Mouse (Mus musculus) heart, postnatal 10 days (tissue): Measurements from ENCODE around the gene Mettl6. TPM values are rescaled to one million over a fixed set of nuclear protein-coding genes. Genes with fewer than 3 reads are reported as not detected.
A peak's percentile ranks its signal among the peaks of the same experiment; 100 is the strongest.

Experiments used
- DNase-seq, 2 experiments: peaks; one replicate each; pipeline ENCODE4 v3.0.0; 2021
- intact Hi-C: fragments of 180-260 bp; cut with DNase I; formaldehyde crosslinking; loops from one replicate; pipeline ENCODE4 v1.15.1; 2025
- total RNA-seq, 2 experiments: library from RNA; stranded (reverse); gene quantifications; 2 replicates each; pipeline ENCODE4 v1.2.3; 2021

Mettl6 gene
- total RNA-seq, 2 experiments from 2014 or later = 14.3 to 15.8 TPM

DNA sequence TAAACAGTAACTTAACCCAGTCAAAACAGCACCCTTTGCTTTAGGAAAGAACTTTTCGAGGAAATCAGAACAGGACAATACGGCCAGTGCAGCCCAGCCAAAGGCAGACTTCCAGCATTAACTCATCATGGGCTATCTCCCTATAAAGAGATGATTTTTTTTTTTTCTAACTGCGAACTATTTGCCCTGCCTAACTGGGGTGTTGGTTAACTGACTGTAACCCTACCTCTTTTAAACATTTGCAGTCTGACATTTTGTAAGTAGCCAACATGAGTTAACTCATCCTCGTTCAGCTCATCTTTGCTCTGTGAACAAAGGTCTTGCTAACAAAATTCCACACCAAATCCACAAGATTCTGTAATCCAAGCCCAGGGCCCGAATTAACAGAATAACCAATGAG, 60.4 kb downstream of the Mettl6 start:
- no peak for DNase-seq
- intact Hi-C loops = loop anchor here (2.0 kb wide), 1 partner anchor 18 kb away; no protein-coding TSS in a partner anchor

DNA sequence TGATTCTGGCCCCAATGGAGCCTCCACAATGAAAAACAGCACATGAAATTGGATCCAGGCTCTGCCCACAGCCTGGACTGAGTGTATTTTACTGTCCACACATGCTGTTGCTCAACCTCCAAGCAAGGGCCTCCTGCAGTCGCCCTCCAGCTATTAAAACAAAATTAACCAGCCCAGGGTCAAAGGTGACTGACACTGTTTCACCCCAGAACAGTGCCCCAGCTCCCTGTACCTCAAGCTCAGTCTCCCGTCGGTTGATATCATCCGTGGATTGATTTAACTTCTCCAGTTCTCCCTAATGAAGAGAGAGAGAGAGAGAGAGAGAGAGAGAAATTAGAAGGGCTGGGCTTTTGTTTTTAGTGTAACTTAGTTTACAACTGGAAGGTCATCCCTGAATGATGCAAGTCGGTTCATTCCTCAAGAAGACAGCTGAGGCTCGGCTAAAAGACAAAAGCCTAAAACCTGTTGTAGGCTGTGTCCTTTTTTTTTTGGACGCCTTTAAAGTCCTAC, 60.9 kb downstream of the Mettl6 start:
- intact Hi-C loops = loop anchor here (2.0 kb wide), 1 partner anchor 17 kb away; no protein-coding TSS in a partner anchor
- DNase-seq = no peak

DNA sequence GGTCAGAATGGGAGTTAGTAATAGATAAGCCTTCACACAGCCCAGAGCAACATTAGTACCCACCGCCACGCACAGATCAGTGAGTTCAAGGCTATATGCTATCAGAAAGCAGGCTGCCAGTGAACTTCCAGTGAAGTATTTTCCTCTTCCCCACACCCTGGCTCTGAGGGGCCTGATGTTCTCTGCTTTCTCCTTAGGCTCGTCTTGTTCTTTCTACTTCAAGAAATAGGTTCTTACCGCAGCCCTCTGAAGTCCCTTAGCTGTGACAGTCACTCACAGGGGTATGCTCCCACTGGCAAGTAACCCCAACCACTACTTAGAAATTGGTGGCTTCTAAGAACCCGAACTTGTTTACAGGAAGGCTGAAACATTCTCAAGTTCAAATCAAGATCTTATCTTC, 61.7 kb downstream of the Mettl6 start:
- DNase-seq = no peak
- intact Hi-C loops = no loop called here

DNA sequence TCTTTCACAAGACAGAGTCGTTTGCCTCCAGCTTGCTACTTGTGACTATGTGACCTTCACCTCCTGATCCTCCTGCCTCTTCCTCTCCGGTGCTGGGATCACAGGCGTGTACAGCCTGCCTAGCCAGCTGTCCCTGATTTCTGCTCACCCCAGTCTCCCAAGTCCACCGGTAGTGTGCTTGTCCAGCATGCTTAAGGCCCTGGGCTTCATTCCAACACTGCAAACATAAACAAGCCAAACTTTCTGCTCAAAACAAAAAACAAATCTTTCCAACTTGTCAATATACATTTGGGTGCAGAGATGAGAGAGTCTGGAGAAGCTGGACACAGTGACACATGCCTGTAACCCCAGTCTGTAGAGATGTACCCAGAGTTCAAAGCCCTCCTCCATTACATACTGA, 62.4 kb downstream of the Mettl6 start:
- intact Hi-C loops = no loop called here
- DNase-seq = no peak

DNA sequence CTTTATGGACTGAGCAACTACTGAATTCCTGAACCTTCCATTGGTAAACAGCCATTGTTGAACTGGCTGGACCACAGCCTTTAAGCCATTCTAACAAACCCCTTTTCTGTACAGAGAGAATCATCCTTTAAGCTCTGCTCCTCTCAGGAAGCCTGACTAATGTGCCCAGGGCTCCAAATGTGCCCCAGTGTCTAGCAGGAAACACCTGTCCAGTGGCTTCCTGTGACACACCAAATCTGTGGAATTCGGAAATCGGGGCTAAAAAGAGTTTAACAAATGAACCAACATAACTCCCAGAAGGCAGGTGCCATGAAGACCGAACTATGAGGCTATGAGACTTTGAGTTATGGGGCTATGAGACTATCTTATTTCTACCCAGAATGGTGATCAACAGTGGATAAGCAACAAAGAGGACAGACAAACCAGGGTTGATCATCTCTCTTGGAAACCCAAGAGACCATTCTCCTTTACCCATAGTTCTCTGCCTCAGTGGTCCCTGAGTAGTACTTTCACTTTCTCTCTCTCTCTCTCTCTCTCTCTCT, 63.0 kb downstream of the Mettl6 start:
- DNase-seq = peak in 1 of 2 experiments; percentile 53

DNA sequence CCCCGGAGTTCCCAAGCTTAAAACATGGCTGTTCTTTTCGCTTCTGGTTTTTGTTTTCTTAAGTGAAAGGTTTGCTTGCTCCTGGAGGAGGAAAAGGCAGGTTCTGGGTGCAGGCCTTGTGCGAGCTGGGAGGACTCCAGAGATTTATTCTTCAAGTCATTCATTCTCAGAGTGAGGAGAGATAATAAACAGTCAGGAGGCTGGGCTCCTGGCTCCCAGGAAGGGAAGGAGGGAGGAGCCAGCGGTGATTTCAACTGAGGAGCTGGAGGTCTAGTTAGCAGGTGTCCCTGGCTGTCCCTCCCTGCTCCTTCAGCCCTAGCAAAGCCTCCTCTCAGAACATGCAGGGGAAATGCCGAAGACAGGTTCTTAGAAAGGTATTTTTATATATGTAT, 65.8 kb downstream of the Mettl6 start:
- intact Hi-C loops = loop anchor here (2.0 kb wide), 1 partner anchor 16 kb away; no protein-coding TSS in a partner anchor
- no peak for DNase-seq

More for the DNA sequence above, 63.0 kb downstream of the Mettl6 start:
- intact Hi-C loops = no loop called here

DNA sequence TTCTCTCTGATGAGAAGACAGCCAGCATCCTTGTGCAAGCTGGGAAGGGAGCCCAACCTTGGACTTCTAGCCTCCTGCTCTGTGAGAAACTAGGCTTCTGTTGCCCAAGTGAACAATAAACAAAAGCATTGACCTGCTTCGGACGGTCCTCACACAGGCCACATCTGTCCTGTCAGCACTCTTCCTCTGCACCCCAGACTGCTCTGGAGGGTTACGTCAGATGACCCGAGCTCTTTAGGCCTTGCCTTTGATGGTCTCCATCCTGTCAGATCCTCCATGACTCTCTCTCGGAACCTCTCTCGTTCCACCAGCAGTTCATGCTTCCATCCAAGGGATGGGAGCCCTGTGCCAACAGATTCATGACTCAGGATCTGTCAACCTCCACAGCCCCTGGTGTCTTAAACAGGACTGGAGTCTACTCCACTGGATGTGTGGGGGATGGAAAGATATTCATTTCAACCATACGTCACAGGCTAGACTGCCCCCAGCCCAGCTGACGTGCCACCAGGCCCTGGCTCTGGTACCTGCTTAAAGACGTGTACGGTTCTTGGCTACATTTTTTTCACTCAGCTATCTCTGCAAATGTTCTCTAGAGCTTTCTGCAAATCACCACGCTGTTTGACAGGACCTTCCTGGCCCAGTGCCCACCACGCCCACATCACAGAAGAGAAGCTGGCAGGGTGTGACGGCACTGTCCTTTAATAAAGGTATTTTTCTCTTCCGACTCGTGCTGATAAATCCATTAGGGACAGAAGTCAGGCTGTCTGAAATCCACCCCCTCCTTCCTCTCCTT, 66.4 kb downstream of the Mettl6 start:
- intact Hi-C loops = loop anchor here (2.0 kb wide), 1 partner anchor 16 kb away; no protein-coding TSS in a partner anchor
- peak; percentile 84 to 86 for DNase-seq

Other genes with a start within 250 kb of the Mettl6 start
- gene Phf7, start 243.7 kb downstream of the Mettl6 start, total RNA-seq = 1 to 10 TPM; 5.2 to 6.0 TPM
- gene Bap1, start 243.6 kb downstream of the Mettl6 start, total RNA-seq = 10 to 100 TPM; 51.1 to 55.0 TPM
- gene Dnah1, start 171.1 kb downstream of the Mettl6 start, total RNA-seq = under 1 TPM; 0.17 to 0.22 TPM
- gene Capn7, start 158.4 kb downstream of the Mettl6 start, total RNA-seq = 10 to 100 TPM; 29.8 to 37.9 TPM
- 10 to 100 TPM; 59.7 to 65.1 TPM for gene Sh3bp5, start 59.0 kb downstream of the Mettl6 start, total RNA-seq
- 10 to 100 TPM; 14.2 to 15.1 TPM for gene Eaf1, start 641 bp downstream of the Mettl6 start, total RNA-seq
- gene Colq, start 96.3 kb upstream of the Mettl6 start, total RNA-seq = 1 to 10 TPM; 5.3 to 9.6 TPM
- gene Gm49387, start 145.8 kb upstream of the Mettl6 start, total RNA-seq = 1 to 10 TPM in 1 of 2 experiments, not detected in 1; 1.1 TPM
- gene Btd, start 146.0 kb upstream of the Mettl6 start, total RNA-seq = 10 to 100 TPM; 14.5 to 15.0 TPM
- gene Hacl1, start 146.2 kb upstream of the Mettl6 start, total RNA-seq = 10 to 100 TPM; 13.5 to 13.9 TPM